In the genomic region with DNA sequence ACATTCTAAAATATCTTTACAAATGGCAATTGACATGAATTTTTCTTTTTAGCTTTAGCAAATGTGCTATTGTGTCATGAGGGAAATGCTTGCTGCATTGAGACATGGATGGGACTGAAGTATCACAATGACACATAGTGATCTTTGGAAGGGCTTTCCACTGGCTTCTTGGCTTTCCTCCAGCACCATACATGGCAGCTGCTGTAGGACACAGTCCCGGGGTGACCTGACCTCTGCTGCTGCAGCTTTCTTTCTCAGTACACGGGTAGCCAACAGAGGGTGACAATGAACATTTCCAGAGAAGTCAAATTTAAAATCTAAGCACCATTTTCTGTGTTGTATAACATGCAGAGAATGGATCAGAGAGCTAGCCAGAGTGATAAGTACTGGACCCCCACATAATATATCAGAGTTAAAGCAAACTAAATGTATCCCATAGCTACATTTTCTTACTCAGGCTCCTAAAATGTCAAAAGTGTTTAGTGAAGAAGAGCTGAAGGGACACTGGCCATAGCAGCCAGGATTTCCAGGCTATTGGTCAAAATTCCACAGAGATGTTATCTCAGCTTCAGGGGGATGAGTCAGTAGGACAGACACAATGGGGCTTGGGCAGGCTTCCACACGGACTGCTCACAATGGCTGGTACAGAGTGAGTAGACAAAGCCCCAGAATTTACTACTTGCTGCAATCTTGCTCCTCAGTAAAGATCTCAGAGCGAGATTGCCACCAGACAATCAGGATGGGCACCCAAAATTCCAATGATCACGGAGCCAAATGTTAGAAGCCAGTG, we compare ENCODE assay signal across 33 mouse cellular contexts. TPM values are rescaled to one million over a fixed set of nuclear protein-coding genes. Genes with fewer than 3 reads are reported as not detected.
DNase-seq lines count a peak whose midpoint lies in the region; TF ChIP-seq lines count a peak whose summit lies in the region.
"Had no signal": no experiment of that assay in that cellular context is flagged by ENCODE, and none has a peak within 500 bp of the region (broad histone marks: within the 10 kb centered on the region; RNA-seq: fewer than 3 reads in every experiment).

No protein-coding gene starts in this region.

- no peaks in the 10 kb centered on the region for H3K36me3 ChIP-seq in myocyte (ENCODE audit: control insufficient read depth, insufficient read depth)
- H3K36me3 ChIP-seq: heart, embryonic 13.5 days; hindbrain, embryonic 13.5 days; kidney, embryonic 15.5 days; limb, embryonic 10.5 days; limb, embryonic 15.5 days; liver, embryonic 13.5 days; neural tube, embryonic 12.5 days had no signal

- intact Hi-C loops in heart, postnatal 36 days (cut with DNase I) = no loop called here
- intact Hi-C loops in left cerebral cortex, postnatal 4 days (cut with DNase I) = no loop called here
- intact Hi-C loops in left cerebral cortex, postnatal 25 days (cut with DNase I) = no loop called here

- H3ac ChIP-seq in myocyte (ENCODE audit: control insufficient read depth, insufficient read length) = no peak overlapping the region

- peak; percentile 89 for DNase-seq in heart, adult 11 months
- DNase-seq in heart, postnatal 36 days = no peak
- peak; percentile 63 for DNase-seq in left cerebral cortex, postnatal 4 days
- no peak for DNase-seq in left cerebral cortex, postnatal 25 days (ENCODE audit: low spot score in 2 of 2)
- peak; percentile 89 for DNase-seq in Muller cell, postnatal 12 days (ENCODE audit: inconsistent ontology term)
- DNase-seq in kidney, adult 8-10 months = no peak
- DNase-seq: adrenal gland, postnatal 10 days; B cell, adult 2 months; cerebellum, adult 9-10 months; gastrocnemius, postnatal 36 days; kidney, adult 11 months; kidney, postnatal 25 days; liver, embryonic 13.5 days; lung, adult 18-20 months; lung, postnatal 10 days; midbrain, embryonic 14.5 days; right cerebral cortex, adult 18-20 months; spleen, adult 18-20 months; thymus, postnatal 14 days had no signal

- no peak for TF ChIP-seq POLR2A in myocyte (IDR thresholded peaks at IDR 0.05; ENCODE audit: insufficient read length, low read depth)

- H3K27me3 ChIP-seq in myocyte (ENCODE audit: control insufficient read depth, insufficient read depth, insufficient read length) = no peaks in the 10 kb centered on the region
- H3K27me3 ChIP-seq: CH12.LX; heart, embryonic 13.5 days; hindbrain, embryonic 13.5 days; kidney, embryonic 15.5 days; limb, embryonic 15.5 days; liver, embryonic 13.5 days; neural tube, embryonic 12.5 days had no signal

- no peaks in the 10 kb centered on the region for H3K79me2 ChIP-seq in myocyte (ENCODE audit: control insufficient read depth, insufficient read depth)

- no peak overlapping the region for H3K4me3 ChIP-seq in myocyte
- H3K4me3 ChIP-seq: heart, embryonic 13.5 days; hindbrain, embryonic 13.5 days; kidney, embryonic 15.5 days; limb, embryonic 10.5 days; limb, embryonic 15.5 days; liver, embryonic 13.5 days; neural tube, embryonic 12.5 days had no signal

- peak overlapping the region; percentile 47 for H3K4me2 ChIP-seq in myocyte (ENCODE audit: low read depth)
- H3K4me2 ChIP-seq: heart, embryonic 13.5 days; hindbrain, embryonic 13.5 days; kidney, embryonic 15.5 days; limb, embryonic 15.5 days; liver, embryonic 13.5 days; neural tube, embryonic 12.5 days had no signal

TF ChIP-seq in myocyte, 11 proteins besides CTCF, POLR2A, EP300 and RAD21:
- TF ChIP-seq REST (IDR thresholded peaks at IDR 0.05; ENCODE audit: insufficient read depth, insufficient read length) (no peak), MYOD1 (IDR thresholded peaks at IDR 0.05; ENCODE audit: control insufficient read depth in 1 of 3, insufficient read length in 2 of 3, low read depth in 2 of 3) (peak in 1 of 3 experiments; percentile 30)

RNA-seq across cellular contexts. Expression of gene Neurod6, which starts 19.7 kb away (rescaled TPM):
- not detected for total RNA-seq in heart, postnatal 36 days (2021)
- total RNA-seq in left cerebral cortex, postnatal 4 days (2021) = 100 to 1,000 TPM; 226 to 249 TPM
- 10 to 100 TPM; 37.6 to 68.6 TPM for total RNA-seq in left cerebral cortex, postnatal 25 days (2021)
- polyA plus RNA-seq in myocyte (2012; fragmentation: generic; extraction: Trizol) = not detected
- total RNA-seq: adrenal gland, postnatal 10 days; CH12.LX; ES-E14; gastrocnemius, adult 18-20 months; gastrocnemius, postnatal 36 days; heart, postnatal 14 days had no signal
- polyA plus RNA-seq: inflammation-experienced regulatory T-cells, adult 6 months; kidney, embryonic 15.5 days; limb, embryonic 10.5 days; limb, embryonic 15.5 days; stomach, embryonic 16.5 days; urinary bladder, adult 2 months had no signal

Comparison
In these comparisons a context has a peak if more than half of its experiments do, and no peak if none do; other contexts are left out.
1. DNase-seq: peak in heart, adult 11 months (single experiment), left cerebral cortex, postnatal 4 days (single experiment) and Muller cell, postnatal 12 days (single experiment); none in heart, postnatal 36 days (0 of 2), left cerebral cortex, postnatal 25 days (0 of 2) and kidney, adult 8-10 months (0 of 2).
2. RNA of gene Neurod6, which starts 19.7 kb away (total RNA-seq): 226 to 249 TPM in left cerebral cortex, postnatal 4 days and 37.6 to 68.6 TPM in left cerebral cortex, postnatal 25 days; not detected in heart, postnatal 36 days; every median in the first group is over 10 times any median in the second.